Mouse (Mus musculus): ENCODE data around the gene Eef1akmt2.

Eef1akmt2 gene

GRCm38 (mm10) chr7:132810368-132810767 lies 42.1 kb downstream of the Eef1akmt2 start:
- DNase-seq, result peak; percentile 31

DNA sequence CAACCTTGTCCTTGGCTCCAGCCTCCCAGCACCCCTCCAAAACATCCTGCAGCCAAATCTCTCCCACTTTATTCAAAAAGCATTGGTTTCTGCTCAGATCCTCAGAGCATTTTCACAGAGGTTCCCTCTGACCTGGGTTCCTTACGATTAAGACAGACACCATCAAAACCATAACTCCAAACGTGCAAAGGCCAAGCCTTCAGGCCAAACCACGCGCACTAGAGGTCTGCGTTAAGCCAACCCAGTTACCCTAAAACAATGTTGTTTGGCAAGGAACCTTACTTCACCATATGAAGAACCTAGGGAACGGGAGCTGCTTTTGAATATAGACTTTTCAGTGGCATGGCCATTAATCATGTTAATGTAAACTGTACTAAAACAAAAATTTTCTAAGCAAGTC lies 42.8 kb downstream of the Eef1akmt2 start:
- DNase-seq, result no peak

- peak; percentile 29 for DNase-seq
Observed at GRCm38 (mm10) chr7:132808841-132809682, 43.4 kb downstream of the Eef1akmt2 start.

DNA sequence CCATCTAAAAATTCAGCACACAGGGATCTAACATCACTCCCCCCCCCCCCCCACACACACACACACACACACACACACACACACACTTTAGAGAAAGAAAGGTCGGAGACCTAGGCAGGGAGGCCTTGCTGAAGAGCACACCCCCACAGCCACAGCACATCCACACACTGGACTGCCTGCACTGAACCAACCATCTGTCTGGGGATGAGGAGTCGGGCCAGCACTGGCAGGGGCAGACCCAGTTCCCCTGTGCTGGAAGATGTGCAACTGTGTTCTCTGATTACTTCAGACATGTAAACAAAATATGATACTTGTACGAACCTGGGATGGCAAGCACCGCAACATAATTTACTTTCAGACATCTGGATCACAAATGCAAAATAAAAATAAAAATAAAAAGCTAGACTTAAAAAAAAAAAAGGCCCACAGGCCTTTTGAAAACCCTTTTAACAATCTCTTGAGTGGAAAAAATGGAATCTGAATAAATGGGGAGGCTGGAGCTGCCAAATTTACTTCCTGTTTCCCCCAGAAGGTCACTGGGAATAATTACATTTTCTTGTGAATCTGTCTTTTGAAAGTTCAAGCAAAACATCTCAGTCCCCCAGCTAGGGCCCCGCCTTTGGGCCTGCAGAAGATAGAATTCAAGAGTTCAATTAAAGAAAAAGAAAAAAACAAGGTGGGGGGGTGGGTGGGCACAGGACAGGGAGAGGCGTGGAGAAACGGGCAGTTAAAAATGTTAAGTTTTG lies 44.2 kb downstream of the Eef1akmt2 start:
- DNase-seq, result no peak

DNA sequence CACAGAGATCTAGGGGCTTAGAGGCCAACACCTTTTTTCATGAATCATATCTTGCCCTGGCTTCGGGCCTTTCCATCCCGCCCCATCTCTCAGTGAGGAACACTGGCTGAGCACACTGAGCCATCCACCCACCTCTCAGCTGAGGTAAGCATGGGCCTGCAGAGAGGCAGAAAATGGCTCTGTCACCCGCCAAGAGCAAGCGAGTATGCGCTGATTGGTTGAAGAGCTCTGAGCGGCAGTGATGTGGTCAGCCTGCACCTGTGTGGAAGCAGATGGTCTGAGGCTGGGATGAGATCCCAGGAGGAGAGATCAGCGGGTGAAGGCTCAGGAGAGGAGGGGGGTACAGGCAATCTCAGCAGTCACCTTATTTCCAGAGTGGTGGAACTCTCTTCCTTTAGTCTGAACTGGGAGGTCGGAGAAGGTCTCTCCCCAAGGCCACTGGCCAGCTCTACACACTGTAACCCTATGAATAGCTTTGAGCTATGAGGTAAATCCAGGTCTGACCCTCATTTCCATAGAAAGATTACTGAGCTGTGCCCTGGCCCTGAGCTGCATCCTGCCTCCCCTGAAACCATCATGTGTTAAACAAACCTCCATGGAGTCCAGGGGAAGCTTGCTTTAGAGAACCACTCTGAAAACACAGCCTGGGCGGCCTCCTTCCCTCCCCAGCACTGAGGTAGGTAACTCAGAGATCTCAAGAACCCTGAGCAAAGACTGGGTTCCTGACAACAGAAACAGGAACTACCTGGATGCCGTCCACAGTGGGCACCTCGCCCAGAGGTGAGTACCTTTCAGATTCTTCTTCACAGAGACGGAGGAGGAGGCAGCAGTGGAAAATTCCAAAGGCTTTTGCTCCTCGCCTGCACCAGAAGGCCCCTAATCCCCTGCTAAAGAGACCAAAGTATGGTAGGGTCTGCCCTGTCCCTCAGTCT lies 45.3 kb downstream of the Eef1akmt2 start:
- no peak for DNase-seq

GRCm38 (mm10) chr7:132806286-132806685 lies 46.2 kb downstream of the Eef1akmt2 start:
- no peak for DNase-seq

DNA sequence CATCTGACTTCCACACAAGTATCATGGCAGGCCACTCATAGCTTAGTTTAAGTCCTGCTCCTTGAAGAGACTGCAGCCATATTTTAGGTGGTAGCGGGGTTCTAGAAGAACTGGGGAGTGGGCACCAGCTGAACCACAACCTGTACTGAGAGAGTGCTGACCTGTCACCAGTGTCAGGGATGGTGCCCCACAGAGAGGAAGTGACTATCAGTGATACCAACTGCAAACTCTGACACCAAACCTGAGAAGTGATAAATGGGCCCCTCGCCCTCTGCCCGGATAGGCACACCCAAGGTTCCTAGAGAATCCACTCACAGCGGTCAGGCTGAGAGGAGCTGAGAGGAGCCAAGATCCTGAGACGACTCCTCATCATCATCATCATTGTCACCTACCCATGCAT lies 47.5 kb downstream of the Eef1akmt2 start:
- DNase-seq, result no peak

GRCm38 (mm10) chr7:132804461-132804860 lies 48.0 kb downstream of the Eef1akmt2 start:
- no peak for DNase-seq

- no peak for DNase-seq
Observed at GRCm38 (mm10) chr7:132803962-132804361, 48.5 kb downstream of the Eef1akmt2 start.

DNA sequence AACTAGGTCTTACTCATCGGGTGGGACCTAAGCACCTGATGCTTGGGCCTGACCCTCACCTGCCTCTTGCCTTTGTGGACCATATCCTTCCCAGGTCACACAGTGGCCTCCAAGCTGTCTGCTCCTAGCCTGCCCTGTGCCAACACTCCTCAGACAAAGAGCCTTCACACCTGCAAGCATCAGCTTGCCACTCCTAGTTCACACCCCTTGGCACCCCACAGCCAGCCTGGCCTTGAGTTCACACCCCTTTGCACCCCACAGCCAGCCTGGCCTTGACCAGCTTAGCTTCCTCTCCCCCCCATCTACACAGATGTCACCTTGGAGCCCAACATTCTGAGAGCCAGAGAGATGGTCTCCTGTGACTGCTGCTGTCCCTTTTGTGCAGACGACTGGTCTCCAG lies 49.1 kb downstream of the Eef1akmt2 start:
- no peak for DNase-seq

- no peak for DNase-seq
Observed at GRCm38 (mm10) chr7:132802691-132803090, 49.8 kb downstream of the Eef1akmt2 start.

DNA sequence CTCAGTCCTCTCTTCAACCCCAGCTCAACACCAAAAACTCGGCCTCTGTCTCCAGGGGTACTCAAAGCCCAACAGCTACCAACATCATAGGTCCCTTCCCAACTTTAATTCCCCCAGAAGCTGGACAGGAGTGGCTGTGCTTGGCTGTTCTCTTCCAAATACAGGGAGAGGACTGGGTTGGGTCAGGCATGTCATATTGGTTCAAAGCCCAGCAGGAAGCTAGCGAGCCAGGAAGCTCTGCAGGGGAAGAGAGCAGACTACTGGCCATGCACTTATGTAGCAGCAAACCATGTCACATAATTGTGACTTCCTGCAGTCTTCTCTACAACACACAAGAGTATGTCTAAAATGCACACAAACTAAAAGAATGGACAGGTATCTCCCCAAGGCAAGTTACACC lies 50.4 kb downstream of the Eef1akmt2 start:
- DNase-seq, result no peak

DNA sequence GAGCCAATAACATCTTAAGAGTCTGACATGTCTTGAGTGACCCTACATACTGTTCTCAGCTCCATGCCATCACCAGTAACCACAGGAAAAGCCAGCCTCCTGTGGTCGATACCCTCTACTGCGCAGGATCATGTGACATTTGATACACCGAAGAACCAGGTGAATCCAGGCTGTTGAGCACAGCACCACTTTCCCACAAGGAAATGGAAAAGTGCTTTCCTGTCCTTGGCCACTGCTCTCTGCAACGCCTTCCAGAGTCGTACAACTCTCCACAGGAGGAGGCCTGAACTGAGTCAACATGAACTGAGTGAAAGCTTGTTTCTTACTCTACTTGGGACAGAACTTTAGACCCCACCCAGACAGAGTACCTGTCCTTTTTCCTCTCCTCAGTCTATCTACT lies 51.0 kb downstream of the Eef1akmt2 start:
- no peak for DNase-seq

GRCm38 (mm10) chr7:132800868-132801267 lies 51.6 kb downstream of the Eef1akmt2 start:
- DNase-seq, result no peak

GRCm38 (mm10) chr7:132799119-132800016 lies 53.1 kb downstream of the Eef1akmt2 start:
- no peak for DNase-seq

DNA sequence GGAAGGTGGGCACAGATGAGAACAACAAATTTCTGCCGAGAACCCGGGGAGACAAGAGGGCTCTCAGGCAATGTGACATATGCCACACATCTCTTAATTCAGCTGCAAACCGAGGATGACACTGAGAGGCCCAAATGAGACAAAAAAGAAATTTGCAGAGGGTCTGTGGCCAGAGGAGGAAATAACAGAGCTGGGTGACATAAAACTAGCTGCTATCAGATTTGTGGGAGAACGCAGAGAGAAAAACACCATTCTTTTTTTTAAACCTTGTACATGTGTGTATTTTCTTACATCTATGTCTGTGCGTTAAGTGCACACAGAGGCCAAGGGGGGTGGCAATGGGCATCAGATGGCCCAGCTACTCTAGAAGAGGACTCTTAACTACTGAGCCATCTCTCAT lies 57.3 kb downstream of the Eef1akmt2 start:
- DNase-seq, result no peak

DNA sequence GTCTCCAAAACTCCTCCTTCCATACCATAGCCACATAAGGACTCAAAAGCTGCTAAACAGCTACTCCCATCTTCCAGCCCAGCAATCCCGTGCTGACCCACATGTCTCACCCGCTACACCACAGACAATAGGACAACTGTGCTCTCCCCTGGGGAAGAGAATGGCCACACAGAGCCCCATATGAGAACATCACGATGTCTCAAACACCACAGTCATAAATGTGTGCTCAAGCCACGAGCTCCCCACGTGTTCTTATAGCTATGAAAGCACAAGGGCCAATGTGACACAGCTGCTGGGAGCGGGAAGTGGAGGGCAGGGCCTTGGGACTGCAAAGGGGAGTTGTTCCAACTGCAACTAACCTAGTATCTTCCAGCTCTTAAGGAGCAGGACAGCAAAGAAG lies 59.0 kb downstream of the Eef1akmt2 start:
- DNase-seq, result no peak

GRCm38 (mm10) chr7:132790447-132791219 lies 61.8 kb downstream of the Eef1akmt2 start:
- no peak for DNase-seq

DNA sequence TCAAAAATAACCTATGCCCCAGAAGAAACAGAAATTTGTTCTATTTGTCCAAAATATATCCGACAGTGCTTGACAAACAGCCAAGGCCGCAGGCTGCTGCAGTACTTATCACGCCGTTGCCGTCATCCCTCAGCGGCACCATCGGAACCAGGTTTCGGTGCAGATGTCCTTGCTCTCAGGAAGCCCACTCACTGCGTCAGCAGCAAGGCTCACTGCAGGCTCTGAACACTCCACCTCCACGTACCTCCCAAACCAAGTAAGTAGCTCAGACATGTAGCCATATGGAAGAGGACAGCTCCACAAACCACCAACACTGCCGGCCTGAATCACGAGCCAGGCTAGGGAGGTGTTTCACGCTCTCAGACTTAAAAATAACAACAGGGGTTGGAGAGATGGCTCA lies 63.6 kb downstream of the Eef1akmt2 start:
- DNase-seq, result no peak

GRCm38 (mm10) chr7:132787496-132788190 lies 64.8 kb downstream of the Eef1akmt2 start:
- DNase-seq, result no peak

DNA sequence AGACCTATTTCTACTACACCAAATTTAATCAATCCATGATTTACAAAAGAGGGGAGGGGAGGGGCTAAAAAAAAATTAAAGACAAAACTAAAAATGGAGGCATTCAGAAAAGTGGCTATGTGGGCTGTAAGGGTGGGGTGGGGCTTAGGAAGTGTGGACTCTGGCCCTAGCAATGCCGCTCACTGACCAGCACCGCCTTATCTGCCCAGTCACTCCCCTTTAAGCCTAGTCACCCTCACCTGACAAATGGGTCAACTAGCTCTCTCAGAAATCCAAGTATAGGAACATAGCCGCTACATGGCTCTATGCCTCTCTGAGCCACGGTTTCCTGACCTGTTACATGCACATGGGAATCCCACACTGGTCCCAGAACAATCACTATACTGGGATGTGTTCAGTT lies 65.5 kb downstream of the Eef1akmt2 start:
- no peak for DNase-seq
